Mouse (Mus musculus) 3134 (cell line): ENCODE data around the gene Gm12216.
A peak's percentile ranks its signal among the peaks of the same experiment; 100 is the strongest.

Experiments
- DNase-seq: peaks from one replicate; pipeline ENCODE4 v3.0.0-alpha.2; 2011; ENCODE audit warnings: low spot score; ENCODE audit not compliant: insufficient read length; ENCODE audit errors: extremely low read depth

Gm12216 gene

DNA sequence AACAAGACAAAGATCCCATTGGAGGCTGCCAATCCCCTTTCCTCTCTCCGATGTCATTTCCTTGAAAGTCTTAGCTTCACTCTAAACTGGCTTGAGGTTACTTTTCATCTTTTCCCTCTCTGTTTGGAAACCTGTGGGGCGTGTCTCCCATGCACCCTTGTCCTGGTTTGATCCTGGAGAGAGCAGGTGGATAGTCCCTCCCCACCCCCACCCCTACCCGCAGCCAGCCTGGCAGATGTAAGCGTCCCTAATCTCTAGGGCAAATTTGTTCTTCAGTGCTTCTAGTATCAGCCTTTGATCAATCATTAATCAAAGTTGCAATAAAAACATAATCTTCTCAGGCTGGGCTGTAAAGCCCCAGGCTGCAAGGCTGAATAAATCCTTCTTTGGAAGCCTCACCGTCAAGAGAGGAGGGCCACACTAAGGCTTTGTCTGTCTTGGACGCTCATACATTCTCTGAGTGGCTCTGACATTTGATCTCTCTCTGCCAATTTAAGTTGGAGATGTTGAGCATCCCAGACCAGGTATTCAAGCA, 61.6 kb downstream of the Gm12216 start:
- DNase-seq, result no peak

DNA sequence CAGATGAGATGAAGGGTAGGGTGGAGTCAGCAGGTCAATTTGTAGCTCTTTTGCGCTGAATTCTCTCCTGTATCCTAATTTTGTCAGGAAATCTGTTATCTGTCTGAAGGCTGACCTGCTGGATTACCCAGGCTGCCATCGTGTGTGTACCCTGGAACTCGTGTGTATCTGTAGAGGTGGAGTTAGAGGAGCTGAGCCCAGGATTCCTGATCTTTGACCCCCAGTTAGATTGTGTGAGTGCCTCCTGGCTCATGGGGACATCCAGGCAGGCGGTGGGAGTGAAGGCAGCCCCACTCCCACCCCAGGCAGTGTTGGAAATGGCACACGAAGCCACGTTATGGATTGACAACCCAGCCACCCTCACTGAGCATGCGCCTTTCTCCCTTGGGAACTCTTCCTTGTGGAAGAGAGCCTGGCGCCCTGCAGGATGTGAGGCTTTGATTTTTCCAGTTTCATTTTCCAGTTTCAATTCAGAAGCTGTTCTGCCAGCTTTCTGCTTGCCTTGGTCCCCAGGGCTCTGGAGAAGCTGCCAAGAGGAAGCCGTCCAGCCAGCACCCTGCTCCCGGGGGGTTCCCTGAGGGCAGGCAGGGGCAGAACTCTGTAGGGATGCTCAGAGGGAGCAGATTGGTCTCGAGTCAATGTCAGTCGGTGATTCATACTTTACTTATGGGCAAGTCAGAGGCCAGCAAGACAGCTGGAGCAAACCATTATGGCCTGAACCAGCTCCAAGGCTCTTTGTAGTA, 62.5 kb downstream of the Gm12216 start:
- peak; percentile 92 for DNase-seq

DNA sequence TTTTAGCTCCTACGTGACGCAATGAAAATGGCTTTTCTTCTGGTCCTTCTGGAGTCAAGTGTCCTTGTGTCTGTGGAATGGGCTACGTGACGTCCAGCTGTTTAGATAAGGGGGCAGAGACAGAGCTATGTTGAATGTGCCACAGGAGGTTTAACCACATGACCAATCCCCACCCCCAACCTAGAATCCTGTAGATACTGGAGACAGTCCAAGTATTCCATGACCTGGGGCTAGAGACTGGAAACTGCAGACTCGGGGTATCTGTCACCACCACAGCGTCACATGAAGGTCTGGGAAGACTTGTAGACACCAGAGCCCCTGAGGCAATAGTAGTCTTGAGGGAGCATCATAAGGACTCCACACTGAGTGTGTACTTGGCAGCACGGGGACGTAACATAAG, 63.2 kb downstream of the Gm12216 start:
- peak; percentile 64 for DNase-seq

DNA sequence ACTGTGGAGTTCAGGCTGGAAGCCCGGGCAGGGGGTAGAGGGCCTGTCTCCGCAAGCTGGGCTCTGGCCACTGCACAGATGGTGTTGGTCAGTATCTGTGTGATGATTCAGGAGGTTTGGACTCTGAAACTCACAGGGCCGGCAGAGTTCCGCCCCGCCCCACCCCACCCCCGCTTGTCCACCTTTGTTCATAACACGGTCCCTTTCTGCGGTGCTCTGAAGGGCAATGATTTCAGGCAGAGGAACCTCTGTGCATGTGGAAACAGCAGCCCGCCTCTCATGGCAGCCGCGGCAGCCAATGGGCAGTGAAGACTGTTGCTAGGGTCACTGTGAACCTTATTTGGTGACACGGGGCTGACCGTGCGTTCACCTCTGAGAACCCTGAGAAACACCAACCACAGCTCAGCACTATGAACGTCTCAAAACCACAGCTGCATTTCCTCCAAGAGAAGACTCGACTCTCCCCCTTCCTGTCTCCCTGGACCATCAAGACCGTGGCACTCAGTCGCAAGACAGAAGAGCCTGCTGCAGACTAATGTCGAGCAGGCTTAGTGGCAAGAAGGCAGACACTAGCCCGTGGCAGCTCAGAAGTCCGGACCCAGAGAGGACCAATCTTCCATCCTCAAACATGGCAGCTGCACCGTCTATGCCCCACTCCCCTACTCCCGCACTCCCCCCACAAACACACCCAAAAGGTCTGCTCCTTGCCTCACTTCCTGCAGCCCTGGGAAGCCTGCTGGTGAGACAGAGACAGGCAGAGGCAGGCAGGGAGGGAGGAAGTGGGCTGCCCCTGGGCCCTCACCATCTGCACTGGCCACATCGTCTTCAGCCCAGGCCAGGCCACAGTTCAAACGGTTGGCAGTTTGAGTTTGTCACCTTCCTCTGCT, 64.1 kb downstream of the Gm12216 start:
- peak; percentile 96 for DNase-seq

DNA sequence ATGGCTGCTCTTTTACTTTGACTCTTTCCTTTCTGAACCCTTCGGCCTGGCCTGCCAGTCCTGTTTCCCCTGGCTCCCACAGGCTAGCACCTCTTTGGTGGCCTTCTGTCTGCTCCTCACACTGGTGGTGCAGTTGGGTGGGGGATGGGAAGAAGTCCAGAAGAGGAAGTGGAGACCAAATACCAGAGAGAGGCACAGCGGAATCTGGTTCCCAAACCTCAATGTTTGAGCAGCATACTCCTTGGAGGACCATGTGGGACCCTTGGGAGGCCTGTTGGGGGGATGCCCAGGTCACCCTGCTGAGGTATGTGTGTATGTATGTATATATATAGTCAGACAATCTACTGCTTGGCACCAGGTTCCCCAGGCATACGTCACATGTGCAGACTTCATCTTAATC, 65.0 kb downstream of the Gm12216 start:
- no peak for DNase-seq

DNA sequence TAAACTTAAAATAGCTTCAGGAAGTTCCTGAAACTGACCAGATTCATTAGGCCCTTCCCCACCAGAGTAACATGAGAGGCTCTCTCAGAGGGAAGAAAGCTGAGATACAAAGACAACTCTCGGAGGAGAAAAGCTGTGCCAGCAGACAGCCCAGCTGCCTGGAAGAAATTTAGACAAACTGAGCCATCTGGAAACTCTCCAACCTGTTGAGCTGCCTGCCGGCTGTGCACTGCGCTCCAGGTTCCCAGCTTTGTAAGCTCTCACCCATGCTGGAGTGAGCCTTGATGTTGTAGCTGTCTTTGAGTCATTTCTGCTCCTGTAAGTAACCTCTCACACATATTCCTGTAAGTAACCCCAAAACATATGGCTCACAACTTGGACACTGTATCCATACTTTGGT, 66.1 kb downstream of the Gm12216 start:
- DNase-seq, result no peak

DNA sequence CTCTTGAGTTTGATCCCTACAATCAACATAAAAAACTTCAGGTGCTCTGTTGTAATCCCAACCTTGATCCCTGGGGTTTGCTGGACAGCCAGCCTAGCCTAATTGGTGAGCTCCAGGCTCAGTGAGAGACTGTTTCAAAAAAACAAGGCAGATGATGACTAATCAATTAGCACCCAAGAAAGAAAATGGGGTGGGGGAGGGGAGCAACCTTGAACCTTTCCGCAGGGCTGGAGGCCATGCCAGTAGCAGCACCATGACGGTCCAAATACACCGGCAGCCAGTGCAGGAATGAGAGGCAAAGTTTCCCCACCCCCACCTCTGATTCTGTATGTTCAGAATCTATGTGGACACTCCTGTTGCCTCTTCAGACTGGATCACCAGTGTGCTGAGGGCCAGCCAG, 69.8 kb downstream of the Gm12216 start:
- DNase-seq, result no peak

DNA sequence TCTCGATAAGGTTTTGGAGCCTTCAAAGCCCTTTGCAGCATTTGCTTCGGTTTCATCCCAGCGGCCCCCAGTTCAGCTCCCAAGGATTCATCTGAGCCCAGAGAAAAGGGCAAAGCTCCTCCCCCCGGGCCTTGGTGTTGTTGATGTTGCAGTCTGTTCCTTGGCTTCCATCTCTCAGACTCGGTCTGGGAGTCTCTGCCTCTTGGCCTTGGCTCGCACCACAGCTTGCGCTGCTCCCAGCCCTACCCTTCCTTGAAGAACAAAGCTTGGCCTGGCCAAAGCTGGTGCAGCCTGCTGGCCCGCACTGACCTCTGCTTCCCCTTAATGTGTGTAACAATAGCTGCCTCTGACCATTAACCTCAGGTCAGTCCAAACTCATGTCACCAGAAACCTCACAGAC, 70.9 kb downstream of the Gm12216 start:
- DNase-seq, result no peak

DNA sequence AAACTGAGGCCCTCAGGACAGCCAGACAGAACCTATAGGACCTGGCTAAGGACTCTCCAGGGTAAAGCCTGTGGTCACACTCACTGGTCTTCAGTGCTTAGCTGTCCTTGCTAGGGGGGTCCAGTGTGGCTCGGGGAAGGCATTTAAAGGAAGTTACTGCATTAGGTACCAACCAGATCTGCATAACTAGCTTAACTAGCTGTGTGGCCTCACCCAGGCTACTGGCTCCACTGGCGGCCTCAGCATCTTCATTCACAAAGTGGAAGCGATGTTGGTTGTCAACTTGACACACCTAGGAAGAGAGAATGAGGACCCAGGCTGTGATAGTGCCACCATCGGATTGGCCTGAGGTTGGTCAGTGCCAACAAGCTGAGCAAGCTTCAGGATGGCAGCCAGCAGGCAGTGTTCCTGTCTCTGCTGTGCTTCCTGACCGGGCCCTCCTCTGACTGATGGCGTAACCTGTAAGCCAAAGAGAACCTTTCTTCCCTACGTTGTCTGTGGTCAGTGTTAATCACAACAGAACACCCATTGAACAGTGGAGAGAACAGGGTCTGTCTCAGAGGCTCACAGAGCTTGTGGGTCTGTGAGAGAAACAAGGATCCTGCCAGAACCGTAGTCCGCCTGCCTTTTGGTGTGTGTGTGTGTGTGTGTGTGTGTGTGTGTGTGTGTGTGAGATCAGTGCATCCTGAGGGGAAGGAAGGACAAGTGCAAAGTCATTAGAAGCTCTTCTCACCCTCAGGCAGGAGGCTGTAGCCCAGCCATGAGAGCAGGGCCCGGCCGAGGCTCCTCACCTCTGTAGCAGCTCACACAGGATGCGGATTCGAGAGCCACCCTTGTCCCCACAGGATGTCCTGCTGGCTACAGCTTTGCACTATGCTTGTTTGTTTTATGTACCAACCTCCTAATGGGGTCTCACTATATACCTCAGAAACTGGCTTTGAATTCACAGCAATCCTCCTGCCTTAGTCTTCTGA, 72.7 kb downstream of the Gm12216 start:
- no peak for DNase-seq

DNA sequence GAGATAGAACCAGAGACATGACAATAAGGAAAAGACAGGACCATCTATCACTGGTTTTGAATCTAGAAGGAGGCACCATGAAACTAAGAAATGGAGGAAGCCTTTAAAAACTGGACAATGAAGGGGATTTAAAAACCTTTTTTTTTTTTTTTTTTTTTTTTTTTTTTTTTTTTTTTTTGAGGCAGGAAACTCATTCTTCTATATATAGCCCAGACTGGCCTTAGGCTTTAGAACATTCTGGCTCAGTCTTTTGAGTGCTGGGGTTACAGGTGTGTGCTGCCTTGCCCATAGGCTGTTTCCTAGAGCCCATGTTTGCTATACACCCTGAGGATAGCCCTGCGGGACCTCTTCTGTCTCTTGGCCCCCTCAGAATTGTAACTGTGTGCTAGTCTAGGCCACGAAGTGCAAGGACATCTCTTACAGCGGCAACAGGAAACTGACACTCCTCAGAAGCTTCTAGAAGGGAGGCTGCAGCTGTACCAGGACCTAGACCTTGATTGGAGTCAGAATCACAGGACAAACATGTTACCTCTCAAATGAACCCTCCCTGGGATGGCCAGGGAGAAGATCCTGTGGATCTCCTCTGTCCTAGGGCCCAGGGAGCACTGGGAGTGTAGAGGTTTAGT, 73.6 kb downstream of the Gm12216 start:
- no peak for DNase-seq

DNA sequence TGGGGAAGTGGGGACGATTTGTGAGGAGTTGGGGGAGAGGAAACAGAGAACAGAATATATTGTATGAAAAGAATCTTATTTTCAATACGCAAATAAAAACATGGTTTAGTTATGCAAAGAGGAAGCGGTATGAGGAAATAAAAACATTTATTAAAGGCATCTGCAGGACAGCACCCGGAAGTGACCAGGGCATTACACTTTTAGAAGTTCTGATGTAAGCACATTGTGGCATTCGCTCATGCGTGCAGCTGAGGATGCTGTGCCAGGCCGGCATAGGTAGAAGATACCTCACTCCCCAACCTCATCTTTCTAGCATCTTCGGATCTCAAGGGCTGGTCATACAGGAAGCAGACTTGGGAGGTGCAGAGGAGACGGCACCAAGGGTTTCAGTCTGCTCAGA, 75.8 kb downstream of the Gm12216 start:
- DNase-seq, result no peak

DNA sequence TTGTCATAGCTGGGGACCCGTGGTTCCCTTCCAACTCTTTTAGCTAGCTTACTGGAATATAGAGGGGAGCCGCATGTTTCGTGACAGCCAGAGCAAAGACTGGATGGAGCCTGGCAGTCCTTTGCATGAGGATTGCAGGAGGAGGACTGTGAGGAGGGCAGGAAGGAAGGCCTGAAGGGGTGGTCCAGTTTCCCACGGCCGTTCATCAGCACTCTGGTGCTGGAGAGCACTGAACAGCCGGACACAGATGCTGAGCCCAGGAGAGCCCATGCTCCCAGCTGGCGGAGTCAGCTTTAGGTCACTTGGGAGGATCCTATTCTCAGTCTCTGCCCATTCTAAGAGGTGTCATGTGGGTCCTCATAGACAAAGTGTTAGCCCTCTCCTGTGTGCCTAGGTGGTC, 77.1 kb downstream of the Gm12216 start:
- DNase-seq, result no peak

DNA sequence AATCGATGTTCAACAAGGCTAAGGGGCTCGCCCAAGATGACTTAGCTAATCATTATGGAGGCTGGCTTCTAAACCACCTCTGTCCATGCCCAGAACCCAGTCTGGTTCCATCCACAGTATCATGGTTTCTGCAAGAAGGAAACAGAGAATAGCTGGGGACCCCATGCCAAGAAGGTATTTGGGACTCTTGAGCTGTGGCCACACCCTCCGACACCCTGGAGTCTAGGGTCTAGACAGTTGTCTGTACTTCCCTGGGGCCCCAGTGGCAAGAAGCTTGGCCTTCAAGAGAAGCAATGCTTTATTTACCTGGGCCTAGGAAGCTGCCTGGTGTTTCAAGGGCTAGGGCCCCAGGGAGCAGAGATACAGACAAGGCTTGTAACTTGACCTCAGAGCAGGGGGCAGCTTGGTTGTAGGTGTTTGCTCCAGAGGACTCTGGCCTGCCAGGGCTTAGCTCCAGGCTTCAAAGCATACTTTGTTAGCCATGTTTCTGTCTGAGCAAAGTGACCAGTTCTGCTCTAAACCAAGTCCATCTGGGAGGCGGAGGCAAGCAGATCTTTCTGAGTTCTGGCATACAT, 77.8 kb downstream of the Gm12216 start:
- DNase-seq, result no peak

DNA sequence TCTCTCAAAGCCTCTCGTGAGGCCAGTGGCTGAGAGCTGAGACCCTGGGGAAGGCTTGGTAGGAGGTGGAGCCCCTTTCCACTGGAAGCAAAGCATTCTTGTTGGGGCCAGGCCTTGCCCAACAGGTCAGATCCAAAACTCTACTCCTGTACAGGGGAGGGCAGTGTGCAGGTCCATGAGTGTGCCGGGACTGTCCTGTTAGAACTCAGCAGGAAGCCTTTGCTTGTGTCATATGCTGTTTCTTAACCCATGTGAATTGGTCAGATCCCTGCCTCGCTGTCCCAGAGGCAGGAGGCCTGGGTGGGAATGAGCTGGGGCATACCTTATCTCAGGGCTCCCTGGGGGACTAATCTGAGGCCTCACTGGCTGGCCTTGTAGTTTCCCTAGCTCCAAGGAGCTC, 78.8 kb downstream of the Gm12216 start:
- DNase-seq, result no peak

DNA sequence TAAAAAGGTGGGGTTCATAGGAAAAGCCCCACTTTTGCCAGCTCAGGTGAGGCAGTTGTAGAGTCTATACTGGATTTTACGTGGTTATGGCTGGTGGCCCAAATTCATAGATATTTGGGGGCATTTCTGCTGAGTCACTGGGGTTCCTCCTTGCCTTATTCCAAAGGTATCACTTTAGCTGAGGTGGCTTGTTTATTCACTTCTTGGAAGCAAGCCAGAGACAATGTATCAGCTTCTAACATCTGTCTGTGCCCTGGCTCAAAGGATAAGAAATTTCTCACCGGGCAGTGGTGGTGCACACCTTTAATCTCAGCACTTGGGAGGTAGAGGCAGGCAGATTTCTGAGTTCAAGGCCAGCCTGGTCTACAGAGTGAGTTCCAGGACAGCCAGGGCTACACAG, 79.2 kb downstream of the Gm12216 start:
- no peak for DNase-seq

DNA sequence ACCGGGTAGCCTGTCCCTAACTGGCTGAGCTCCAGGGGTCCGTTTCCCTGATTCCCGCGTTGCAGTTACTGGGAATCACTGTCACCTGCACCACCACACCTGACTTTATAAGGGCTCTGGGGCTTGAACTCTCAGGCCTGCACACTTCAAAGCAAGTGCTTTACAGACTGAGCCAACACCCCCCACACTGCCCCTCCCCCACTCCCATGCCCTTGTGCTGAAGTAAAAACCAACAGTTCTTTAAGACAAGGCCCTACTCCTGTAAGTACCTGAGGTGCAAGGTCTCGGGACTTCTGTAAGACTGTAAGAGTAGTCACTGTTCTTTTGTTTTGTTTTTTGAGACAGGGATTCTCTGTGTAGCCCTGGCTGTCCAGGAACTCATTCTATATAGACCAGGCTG, 80.6 kb downstream of the Gm12216 start:
- DNase-seq, result no peak

DNA sequence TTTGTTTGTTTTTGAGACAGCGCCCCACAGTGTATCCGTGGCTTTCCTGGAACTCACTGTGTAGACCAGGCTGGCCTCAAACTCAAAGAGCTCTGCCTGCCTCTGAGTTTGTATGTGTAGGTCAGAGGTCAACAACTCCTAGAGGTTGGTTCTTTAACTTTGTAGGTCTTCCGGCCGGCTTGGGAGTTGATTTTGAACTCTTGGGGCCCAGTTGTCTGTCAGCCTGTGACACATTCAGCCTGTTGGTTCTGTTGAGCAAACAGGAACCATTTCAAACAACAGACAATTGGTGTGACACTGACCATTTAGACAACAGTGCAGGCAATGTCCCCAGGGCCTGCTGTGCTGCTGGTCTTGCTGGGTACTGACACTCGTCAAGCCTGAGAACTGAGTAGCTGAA, 81.3 kb downstream of the Gm12216 start:
- no peak for DNase-seq

DNA sequence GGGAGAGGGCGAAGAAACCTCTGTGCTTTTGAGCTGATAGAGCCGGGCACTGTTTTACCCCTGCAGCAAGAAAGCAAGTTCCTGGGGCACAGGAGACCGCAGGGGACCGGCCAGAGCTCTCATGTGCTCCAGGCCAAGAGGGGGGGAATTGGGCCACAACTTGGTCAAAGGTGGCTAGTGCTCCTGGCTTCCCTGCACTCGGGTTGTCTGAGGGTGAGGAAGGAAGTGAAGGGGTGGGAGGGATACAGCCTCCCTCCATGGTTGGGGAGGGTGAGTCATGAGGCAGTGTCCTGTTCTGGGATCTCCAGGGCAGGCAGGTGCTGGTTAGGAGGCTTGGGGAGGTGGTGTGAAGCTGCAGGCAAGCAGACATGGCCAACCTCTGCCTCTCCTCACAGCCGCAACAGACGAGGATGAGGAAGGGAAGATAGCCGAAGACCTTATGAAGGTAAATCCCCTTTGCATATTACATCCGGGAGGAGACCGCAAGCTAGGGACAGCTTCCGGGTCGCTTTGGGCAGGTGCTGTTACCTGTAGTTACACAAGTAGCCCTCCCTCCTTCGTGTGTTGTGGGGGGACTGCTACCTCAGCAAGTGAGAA, 84.3 kb downstream of the Gm12216 start:
- DNase-seq, result no peak

DNA sequence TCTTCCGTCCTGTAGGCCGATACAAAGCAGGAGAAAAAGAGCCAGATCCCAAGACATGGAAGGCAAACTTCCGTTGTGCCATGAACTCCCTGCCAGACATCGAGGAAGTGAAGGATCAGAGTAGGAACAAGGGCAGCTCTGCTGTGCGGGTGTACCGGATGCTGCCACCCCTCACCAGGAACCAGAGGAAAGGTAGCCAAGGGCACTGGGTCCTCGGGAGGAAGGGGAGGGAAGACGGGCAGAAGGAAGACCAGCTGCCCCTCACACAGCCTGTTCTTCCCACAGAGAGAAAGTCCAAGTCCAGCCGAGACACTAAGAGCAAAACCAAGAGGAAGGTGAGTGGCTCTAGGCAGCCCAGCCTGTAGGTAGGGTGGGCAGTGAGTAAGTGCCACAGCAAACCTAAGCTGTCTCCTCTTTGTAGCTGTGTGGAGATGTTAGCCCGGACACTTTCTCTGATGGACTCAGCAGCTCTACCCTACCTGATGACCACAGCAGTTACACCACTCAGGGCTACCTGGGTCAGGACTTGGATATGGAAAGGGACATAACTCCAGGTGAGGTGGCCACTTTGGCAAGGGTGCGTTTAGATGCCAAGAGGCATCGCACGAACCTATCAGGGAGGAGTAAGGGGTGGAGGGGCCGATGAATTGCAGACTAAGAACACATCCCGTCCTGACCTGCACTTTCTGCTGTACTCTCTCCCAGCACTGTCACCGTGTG, 85.3 kb downstream of the Gm12216 start:
- DNase-seq, result no peak
